Mouse (Mus musculus) urinary bladder, postnatal 10 days (tissue): Measurements from ENCODE around the gene Tas1r3.

ENCODE experiments used
- DNase-seq: peaks from one replicate; pipeline ENCODE4 v3.0.0; 2022; ENCODE audit warnings: low spot score

Tas1r3 gene

DNA sequence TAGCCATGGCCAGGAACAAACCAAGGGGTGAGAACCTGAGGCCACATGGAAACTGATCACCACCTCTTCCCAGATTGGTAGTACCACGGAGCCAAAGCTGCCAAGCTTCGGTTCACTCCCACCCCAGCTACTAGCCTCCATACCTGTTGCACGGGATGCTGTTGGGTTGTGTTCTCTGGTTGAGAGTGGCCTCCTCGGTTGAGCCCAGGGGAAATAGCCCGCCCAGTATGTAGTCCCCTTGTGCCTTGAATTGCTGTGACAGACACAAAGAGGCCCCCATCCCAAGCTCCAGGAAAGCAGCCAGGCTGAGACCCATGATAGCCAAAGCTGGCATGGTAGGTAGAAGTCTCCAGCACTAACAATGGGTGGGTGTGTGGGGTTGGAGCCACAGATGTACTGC, at the start of gene Tas1r3:
Gene Tas1r3 (minus strand): TSS at position 362 of the 400 bp plus-strand sequence.
- DNase-seq = no peak

DNA sequence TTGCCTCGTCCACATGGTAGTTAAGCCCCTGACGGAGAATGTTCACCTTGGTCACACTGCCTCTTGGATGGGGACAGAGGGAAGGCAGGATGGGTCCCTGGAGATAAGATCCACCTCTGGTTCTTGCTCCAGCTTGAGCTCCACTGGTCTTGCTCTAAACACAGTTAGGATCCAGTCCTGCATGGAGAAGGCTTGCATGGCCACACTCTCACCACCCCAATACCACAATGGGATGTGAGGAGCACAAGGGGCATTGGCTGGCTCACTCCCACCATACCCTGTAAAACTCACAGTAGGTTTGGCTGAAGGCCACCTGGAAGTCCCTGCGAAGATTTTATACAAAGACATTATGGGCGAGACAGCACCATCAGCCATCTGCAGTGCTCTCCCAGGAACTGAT, 45.6 kb upstream of the Tas1r3 start:
- DNase-seq = no peak

DNA sequence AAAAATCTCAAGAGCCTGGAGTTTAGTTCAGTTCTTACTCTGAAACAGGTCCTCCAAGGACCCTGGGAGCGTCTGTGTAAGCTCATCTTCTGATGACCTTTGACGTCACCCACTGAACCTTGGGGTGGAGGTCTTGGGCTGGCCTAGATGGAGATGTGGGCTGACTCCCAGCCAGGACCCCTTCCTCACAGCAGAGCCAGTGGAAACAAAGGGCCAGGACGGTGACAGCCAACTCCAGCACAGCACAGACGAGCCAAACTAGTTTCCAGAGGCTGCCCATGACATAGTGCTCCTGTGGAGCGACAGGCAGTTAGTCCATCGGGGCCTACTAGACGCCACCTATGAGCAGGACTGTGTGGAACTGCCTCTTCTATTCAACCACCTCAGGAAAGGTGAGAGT, 45.1 kb upstream of the Tas1r3 start:
- no peak for DNase-seq

DNA sequence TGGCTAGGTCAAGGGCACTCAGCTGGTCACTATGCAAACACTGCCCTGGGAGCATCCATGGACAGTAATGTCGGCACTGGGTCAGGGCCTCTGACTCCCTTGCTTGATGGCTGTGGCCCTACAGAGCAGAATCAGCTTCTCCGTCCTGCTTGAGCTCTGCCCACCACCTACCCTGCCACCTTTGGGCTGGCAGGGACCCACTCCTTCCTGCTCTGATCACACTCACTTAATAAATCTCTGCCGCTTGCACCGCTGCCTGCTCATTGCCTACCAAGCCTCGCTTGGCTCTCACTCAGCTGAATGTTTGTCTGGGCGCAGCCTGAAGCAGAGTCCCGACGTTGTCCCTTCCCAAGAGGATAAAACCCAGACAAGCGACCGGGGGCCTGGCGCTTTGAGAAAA, 43.8 kb upstream of the Tas1r3 start:
- DNase-seq = no peak

DNA sequence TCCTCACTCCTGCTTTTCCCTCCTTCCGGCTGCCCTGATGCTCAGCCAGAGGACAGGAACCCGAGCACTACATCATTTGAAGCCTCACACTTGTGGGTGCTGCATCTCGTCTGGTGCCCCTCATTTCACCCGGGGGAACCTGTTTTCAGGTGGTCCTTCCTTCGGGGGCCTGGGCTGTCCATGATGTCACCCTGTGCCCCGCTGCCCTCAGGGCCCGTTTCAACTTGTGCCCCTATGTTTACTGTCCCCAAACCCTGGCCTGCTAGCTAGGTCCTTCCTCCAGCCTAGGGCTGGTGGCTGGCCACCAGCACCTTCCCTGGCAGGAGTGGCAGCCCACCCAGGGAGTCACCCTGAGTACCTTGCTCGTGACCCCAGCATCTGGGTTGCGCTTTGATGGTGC, 43.0 kb upstream of the Tas1r3 start:
- DNase-seq = no peak

DNA sequence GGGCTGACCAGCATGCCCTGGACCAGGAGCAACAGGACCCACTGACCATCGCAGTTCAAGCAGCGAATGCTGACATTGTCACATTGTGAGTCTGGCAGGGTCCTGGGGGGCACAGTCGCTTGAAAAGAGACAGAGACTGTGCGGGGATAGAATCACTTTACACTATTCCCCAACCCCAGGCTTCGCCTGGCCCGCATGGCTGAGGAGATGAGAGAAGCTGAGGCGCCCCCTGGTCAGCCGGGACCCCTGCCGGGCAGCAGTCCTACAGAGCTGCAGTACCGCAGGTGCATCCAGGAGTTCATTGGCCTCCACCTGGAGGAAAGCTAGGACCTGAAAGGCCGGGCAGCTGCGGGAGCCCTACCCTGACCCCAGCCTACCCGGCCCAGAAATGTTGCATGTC, 42.5 kb upstream of the Tas1r3 start:
- DNase-seq = no peak

DNA sequence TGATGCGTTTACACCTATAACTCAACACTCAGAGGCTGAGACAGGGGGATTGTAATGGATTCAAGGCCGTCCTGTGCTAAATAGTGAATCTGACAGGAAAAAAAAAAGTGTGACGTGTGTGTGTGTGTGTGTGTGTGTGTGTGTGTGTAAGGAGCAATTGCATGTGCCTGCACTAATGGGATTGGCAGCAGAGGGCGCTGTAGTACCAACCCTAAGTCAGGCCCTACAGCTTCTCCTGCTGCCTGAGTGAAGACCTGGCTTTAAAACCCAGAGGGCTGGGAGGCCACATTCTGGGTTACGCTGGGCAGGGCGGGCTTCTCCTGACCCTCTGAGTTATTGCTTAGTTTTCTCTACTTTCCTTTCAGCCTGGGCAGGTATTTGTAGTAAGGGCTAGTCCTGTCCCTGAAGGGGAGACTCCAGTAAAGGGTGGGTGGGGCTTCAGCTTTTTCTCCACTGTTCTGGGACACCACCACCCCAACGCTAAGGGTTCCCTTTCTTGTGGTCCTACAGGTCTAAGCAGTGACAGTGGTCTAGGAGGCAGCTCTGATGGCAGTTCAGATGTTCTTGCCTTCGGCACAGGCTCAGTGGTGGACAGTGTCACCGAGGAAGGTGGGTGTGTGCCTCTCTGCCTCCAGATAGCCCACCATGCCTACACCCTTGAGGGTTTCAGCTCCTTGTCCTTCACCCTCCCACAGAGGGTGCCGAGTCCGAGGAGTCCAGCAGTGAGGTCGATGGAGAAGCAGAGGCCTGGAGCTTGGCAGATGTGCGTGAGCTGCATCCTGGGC, 41.3 kb upstream of the Tas1r3 start:
- DNase-seq = no peak

DNA sequence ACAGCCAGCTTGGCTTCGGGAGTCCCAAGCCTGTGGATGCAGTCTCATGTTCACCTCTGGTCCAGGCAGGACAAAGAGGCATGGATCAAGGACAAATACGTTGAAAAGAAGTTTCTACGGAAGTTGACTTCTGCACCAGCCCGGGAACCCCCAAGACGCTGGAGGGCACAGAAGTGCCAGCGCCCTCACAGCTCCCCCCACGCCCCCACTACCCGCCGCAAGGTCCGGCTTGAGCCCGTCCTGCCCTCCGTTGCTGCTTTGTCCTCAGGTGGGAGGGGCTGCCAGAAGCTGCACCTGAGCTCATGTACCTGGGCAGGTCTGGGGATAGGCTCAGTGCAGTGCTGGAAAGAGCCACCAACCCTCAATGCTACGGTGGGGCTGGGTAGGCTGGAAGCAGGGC, 40.1 kb upstream of the Tas1r3 start:
- DNase-seq = no peak

DNA sequence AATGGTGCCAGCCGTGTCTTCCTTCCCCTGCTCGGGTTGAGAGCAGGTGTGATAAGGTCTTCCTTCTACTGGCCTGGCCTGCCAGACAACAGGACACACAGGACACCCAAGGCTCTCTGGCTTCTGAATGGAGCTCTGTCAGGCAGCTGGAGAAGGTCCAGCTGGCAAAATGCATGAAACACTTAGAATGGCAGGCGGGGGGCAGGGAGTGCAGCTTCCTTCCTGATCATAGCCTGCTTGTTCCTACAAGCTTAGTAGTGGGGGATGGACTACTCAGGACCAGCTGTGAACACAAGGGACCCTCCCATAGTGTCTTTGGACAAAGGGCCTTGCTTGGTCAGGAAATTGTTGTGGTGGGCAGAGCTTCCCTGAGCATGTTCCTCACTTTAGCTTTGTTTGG, 38.0 kb upstream of the Tas1r3 start:
- DNase-seq = no peak

DNA sequence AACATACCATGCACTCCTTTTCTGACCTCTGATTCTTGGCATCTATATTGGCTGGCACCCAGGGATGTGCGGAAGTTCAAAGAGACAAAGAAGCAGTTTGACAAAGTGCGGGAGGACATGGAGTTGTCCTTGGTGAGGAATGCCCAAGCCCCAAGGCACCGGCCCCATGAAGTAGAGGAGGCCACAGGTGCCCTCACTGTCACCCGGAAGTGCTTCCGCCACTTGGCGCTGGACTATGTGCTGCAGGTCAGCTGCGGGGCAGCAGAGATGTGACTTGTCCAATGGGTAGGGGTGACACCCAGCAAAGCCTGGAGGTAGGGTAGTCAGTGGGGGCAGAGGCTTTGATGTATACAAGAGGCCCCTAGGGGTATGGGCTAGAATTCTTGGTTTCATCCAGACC, 36.2 kb upstream of the Tas1r3 start:
- no peak for DNase-seq

DNA sequence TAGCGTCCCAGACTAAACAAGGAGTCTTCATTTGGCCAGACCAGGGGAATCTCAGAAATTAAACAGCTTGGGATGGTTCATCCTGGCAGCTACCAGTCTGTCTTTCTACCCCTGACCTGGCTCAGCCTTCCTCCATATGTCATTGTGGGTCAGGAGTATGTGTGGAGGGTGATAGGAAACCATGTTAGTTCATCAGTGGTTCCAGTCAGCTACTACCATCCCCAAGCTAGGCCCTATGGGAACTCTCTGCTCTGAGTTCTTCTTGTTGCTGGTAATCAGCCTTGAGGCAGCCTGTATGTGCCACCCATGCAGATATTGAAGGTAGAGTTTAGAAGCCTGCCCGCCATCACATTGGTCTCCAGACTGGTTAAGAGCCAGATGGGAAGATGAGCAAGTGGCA, 35.2 kb upstream of the Tas1r3 start:
- no peak for DNase-seq

DNA sequence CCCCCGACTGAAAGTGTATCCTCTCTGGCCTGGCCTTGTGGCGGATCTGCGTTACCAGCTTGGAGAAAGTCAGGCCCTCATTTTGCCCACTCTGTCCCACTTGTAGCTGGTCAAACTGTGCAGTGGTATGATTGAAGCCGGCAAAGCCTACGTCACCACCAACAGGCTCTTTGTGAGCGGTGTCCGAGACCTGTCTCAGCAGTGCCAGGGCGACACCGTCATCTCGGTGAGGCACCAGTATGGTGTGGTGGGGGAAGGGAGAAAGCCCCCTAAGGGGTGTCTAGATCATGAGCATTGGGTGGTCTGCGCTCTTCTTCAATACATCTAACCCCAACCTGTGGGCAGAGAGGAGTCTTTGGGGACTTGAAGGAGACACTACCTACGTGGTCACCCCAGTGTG, 33.3 kb upstream of the Tas1r3 start:
- DNase-seq = no peak

DNA sequence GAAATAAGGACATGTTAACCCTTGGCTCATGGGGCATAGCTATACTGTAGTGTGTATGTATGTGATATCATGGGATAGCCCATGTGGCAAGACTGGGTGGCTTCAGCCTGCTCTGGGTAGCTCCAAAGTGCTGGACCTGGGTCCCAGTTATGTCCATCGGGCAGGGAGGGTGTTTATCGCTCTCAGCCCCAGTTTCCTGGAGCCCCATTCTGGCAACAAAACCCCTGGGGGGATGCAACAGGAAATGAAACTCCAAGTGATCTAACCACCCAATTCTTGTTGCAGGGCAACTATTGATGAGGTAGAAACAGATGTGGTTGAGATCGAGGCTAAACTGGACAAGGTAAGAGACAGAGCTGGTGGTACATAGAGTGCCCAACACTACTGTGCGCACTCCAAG, 32.7 kb upstream of the Tas1r3 start:
- DNase-seq = no peak

DNA sequence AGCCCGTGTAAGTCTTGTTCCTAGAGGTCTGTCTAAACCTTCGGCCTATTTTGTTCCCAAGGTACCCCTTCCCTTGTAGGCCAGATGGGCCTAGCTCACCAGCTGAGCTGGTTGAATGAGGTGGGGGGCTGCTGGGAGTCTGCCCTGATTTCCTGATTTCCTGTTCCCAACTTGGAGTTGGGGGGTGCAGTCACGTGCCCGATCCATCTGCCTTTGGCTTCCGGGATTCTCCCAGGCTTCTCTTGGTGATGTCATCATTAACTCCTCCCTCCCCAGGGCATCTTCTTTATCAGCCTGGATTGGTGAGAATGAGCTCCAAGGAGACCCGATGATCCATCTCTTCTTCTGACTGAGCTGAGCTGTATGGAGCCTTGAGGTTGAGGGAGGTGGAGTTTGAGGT, 32.1 kb upstream of the Tas1r3 start:
- DNase-seq = no peak

DNA sequence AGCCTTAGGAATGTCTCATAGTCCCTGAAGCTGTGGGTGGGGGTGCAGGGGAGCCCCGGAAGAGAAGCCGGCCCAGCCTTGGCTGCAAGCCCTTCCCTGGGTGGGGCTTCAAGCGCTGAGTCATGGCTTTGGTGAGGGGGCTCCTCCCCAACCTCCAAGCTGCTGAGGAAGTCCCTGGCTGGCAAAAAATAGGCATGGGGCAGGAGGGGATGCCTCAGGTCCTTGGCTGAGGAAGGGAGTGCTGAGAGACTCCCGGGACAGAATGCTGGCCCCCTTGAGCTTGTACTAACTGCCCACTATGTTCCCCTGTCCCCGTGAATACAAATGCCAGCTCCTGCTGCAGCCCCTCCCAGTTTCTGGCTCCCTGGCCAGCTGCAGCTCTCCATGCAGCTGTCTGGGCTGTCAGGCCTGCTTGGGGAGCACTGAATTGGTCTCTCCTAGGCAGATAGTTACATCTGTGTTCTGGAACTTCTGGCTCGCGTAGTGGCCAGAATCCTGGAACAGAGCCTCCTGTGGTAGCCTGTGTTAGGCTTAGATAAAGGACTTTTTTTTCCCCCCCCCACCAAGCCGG, 31.2 kb upstream of the Tas1r3 start:
- DNase-seq = no peak

DNA sequence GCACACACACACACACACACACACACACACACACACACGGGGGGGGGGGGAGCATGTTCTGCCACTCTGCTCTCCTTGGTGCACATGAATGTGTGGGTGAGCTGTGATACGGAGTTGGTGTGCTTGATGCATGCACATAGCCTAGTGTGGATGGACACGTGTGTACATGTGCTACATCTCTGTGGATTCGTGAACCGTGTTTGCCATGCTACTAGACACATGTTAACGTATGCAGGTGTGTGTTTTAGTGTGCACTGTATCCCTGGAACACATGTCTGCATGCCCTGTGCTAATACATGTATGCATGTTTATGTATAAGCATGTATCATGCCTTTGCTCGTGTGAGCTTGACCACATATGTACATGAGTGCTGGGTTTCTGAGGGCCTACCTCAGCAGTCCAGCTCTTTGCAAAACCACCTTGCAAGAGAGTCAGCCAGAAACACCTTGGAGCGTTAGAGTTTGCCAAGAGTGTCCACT, 30.1 kb upstream of the Tas1r3 start:
- DNase-seq = no peak

DNA sequence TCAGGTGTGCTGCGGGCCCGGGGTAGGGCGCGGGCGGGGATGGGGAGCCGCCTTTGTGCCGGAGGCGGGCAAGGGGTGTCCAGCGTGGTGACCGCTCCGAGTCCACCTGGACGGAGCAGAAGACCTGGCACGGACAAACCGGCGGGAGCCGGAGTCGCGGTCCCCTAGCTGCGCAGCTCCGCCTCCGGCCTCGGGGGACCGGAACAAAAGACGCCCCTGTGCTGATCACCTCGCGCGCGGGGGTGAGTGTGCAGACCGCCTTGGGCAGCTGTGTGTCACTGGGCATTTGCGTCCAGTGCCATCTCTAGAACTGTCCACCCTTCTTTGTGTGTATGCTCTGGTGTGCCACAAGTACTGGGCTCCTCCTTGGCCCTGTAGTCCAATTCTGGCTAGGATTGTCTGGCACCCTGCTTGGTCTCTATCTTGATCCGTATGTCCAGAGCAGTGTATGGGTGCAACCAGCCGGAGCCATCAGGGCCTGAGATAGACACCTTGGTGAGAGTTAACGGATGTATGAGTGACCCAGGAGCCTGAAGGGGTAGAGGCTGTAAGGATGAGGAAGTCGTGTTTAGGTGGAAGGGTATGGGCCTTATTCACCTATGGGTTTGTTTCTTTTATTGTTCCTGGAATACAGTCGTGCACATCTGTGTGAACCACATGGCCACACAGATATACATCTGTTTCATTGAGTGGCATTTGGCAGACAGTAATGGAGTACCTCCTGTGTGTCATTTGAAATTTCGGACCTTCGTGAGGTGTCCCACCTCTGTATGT, 29.5 kb upstream of the Tas1r3 start:
- no peak for DNase-seq

DNA sequence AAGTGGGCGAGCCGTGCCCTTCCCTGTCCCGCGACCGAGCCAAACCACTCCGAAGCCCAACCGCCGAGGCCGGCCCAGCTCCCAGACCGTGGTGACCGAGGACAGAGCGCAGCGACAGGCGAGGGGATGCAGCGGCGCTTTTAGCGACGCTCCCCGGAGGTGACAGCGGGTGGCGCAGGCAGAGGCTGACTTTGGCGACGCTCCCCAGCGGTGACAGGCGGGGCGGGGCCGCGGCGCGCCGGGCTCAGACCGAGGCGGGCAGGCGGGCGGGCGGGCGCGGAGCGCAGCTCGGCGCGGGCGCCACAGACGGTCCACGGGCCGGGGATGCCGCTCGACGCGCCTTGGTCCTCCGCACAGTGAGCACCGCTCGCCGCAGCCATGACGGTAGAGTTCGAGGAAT, 28.9 kb upstream of the Tas1r3 start:
- no peak for DNase-seq

DNA sequence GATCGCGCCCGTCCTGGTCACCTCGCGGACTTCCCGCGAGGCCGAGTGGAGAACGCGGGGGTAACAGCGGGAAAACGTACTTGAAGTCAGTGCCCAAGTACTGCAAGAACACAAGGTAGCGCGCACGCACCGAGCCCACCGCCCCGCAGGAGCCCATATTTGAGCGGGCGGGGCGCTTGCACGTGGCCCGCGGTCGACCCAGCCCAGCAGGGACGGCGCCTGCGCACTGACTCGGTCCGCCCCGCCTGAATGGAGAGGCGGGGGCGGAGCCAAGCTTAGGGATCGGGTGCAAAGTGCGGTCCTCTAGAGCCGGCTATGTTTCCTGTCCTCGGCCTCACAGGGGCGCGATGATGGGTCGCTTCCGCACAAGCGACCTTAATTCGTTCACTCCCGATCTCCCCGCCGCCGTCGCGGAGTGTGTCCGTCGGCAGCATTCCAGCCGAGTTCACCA, 28.4 kb upstream of the Tas1r3 start, which contains the start of the genes Pusl1 and Acap3:
Gene Pusl1 (minus strand): TSS at position 231 of the 451 bp plus-strand sequence.
Gene Acap3 (plus strand): TSS at position 272 of the 451 bp plus-strand sequence.
- peak; percentile 91 for DNase-seq

DNA sequence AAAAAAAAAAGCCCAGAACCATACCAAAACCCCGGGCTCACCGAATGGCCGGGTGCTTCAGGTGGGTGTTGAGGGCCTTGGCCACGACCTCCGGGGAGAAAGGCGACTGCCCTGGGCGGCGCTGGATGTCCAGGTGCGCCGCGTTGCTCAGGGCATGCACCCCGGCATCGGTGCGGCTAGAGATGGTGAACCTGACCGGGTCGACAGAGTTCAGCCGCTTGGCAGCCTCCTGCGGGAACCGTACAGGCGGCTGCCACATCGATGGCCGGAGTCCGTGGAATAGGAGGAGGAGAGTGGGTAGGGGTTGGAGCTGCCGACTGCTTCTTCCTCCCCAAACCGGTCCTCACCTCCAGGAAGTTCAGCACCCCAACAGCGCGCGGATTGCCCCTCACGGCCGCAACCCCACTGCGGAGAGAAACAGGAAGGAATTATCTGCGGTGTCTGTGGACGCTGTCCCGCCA, 27.9 kb upstream of the Tas1r3 start:
- DNase-seq = no peak

DNA sequence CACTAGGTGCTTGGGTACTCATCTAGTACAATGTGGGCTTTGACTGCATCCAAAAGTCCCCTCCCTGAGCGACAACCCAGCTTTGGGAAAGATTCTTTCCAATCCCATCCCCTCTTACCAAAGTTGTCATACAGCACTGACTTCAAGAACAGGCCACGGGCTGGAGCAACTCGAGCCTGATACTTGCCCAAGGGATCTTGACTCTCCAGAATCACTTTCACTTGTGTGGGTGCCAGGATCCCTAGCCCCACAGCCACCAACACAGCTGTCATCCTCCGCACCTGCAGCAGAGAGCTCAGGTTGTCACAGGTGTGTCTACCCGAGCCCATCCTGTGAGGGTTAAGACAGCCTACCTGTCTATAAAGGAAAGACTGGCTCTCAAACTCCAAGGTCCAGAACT, 26.2 kb upstream of the Tas1r3 start:
- no peak for DNase-seq

DNA sequence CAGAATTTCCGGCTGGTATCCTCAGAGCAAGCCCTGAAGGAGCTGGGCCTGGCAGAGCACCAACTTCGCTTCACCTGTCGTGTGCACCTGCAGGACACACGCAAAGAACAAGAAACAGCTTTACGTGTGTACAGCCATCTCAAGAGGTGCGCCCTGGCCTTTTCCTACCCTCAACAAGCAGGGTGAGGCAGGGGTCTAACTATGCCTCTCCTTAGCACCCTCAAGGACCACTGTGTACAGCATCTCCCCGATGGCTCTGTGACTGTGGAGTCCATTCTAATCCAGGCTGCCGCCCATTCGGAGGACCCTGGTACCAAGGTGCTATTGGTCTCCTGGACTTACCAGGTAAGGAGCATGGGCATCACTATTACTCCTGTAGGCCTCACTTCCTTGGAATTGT, 25.0 kb upstream of the Tas1r3 start:
- no peak for DNase-seq

DNA sequence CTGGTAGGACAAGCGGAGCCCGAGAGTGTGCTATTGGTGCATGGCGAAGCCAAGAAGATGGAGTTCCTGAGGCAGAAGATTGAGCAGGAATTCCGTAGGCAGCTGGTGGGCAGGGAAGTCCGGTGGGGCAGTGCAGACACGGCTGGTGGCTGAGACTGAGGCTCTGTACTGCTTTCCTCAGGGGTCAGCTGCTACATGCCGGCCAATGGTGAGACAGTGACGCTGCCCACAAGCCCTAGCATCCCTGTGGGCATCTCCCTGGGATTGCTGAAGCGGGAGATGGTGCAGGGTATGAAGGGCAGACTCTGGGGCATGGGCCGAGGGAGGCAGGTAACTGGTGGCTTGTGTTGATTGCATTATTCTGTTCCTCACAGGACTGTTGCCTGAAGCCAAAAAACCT, 24.5 kb upstream of the Tas1r3 start:
- no peak for DNase-seq
